Mouse (Mus musculus): ENCODE data around the gene Atp5d.

DNA sequence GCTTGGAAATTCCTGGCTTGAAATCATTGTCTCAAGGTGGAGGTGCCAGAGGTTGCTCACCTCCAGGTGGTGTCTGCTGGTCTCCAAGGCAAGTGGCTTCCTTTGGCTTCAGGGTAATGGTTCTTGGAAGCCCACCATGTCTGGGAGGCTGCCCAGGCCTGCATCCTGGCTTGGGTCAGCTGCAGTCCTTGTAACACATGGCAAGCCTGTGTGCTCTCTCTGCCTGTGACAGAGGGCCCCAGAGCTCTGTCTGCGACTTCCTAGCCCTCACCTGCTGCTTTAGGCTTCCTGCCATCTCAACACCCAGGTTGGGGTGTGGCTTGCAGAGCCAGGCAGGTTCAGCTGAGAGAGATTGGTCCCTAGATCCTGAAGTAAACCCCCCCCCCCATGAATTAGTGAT, 20.7 kb upstream of the Atp5d start:
- TF ChIP-seq CHD2 (IDR thresholded peaks at IDR 0.05; ENCODE audit: low read depth, low read length): no peak
- no peak for TF ChIP-seq ZNF384 (IDR thresholded peaks at IDR 0.05; ENCODE audit: low read depth, low read length)
- no peak for TF ChIP-seq MAFK (IDR thresholded peaks at IDR 0.05; ENCODE audit: insufficient read depth, low read depth, low read length)
- TF ChIP-seq ZC3H11A (IDR thresholded peaks at IDR 0.05; ENCODE audit: borderline replicate concordance, low read depth, low read length): no peak
